Mouse (Mus musculus): Measurements from ENCODE around the gene Wdr77. TPM values are rescaled to one million over a fixed set of nuclear protein-coding genes. Genes with fewer than 3 reads are reported as not detected.
"Not testable (repeated sequence)": the region's sequence is repeated elsewhere in the genome, so short reads cannot be mapped to it uniquely, and the experiment has no call there.

Gene Wdr77
- polyA plus RNA-seq, 1 experiment from 2014 or later: 165 TPM

- no peak overlapping the region for H3K4me3 ChIP-seq (ENCODE audit: low read depth, low read length)
- H3K4me1 ChIP-seq (ENCODE audit: insufficient read depth): no peaks in the 10 kb centered on the region; the same call in 1 of the 2 replicates
- no peak overlapping the region for H3K27ac ChIP-seq (ENCODE audit: low read depth)
- no peaks in the 10 kb centered on the region for H3K27me3 ChIP-seq (ENCODE audit: insufficient read depth, low read length)
- H3K4me2 ChIP-seq: peak overlapping the region; percentile 44
- 19% methylated on average over 17 of the region's 17 CpGs for WGBS
- peak; percentile 75 for DNase-seq
- no peaks in the 10 kb centered on the region for H3K36me3 ChIP-seq (ENCODE audit: insufficient read depth)
- H3K9me3 ChIP-seq (ENCODE audit: low read depth, low read length): no peaks in the 10 kb centered on the region
- TF ChIP-seq CTCF (IDR thresholded peaks at IDR 0.05; ENCODE audit: low read depth): no peak
- peak; percentile 98 for ATAC-seq (ENCODE audit: insufficient read depth)
- H3K9ac ChIP-seq: no peak overlapping the region
Observed at GRCm38 (mm10) chr3:106001416-106002370, 42.5 kb downstream of the Wdr77 start.

- not testable (repeated sequence) for H3K27me3 ChIP-seq (ENCODE audit: insufficient read depth, low read length); H3K9me3 ChIP-seq (ENCODE audit: low read depth, low read length); ATAC-seq (ENCODE audit: insufficient read depth); H3K4me1 ChIP-seq (ENCODE audit: insufficient read depth); H3K9ac ChIP-seq; H3K36me3 ChIP-seq (ENCODE audit: insufficient read depth); DNase-seq; H3K4me3 ChIP-seq (ENCODE audit: low read depth, low read length); H3K4me2 ChIP-seq; H3K27ac ChIP-seq (ENCODE audit: low read depth)
- WGBS: 47% methylated on average over 10 of the region's 10 CpGs
Observed at GRCm38 (mm10) chr3:106003360-106003759, 44.2 kb downstream of the Wdr77 start.

DNA sequence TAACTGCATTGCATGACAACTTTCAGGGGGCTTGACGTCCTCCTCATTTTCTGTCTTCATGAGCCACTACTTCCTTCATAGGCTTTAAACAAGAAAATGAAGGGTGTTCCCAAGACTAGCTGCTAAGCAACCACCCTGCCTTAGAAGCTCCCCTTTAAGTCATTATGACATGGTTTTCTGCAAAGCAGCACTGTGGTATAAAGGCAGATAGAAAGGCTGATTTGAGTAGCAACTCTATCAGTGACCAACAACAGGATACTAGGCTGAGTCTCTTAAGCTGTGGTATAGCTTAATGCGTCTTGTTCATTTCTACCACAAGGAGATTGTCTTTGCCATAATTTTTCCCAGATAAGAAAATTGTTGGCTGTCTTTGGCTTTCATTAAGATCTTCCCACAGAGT lies 55.4 kb downstream of the Wdr77 start, which contains the start of gene Pifo:
Pifo (minus strand) TSS at position 101 of the 400 bp plus-strand sequence.
- Histone ChIP-seq H3K27me3 (ENCODE audit: insufficient read depth, low read length) (no peaks in the 10 kb centered on the region), H3K9ac (no peak within 1 kb of the TSS), H3K4me3 (ENCODE audit: low read depth, low read length) (no peak within 1 kb of the TSS), H3K27ac (ENCODE audit: low read depth) (no peak within 1 kb of the TSS), H3K9me3 (ENCODE audit: low read depth, low read length) (no peaks in the 10 kb centered on the region), H3K36me3 (ENCODE audit: insufficient read depth) (no peaks in the 10 kb centered on the region), H3K4me2 (no peak within 1 kb of the TSS), H3K4me1 (ENCODE audit: insufficient read depth) (no peaks in the 10 kb centered on the region)
- ATAC-seq (ENCODE audit: insufficient read depth): no peak
- WGBS: 85% methylated on average over 2 of the region's 2 CpGs
- DNase-seq: no peak
- TF ChIP-seq CTCF (IDR thresholded peaks at IDR 0.05; ENCODE audit: low read depth): no peak

Other genes starting within 250 kb of the Wdr77 start
- 94.3 and 95.5 TPM in 2 replicates for gene Rap1a, start 158.0 kb upstream of the Wdr77 start, polyA plus RNA-seq (2014; fragmentation: Nextera tagmentation; extraction: Ambion mirVana)
- 0.18 and 0.30 TPM in 2 replicates for gene Adora3, start 88.5 kb upstream of the Wdr77 start, polyA plus RNA-seq (2014; fragmentation: Nextera tagmentation; extraction: Ambion mirVana)
- gene Tmigd3, start 88.5 kb upstream of the Wdr77 start, polyA plus RNA-seq (2014; fragmentation: Nextera tagmentation; extraction: Ambion mirVana): 0.22 and 0.32 TPM in 2 replicates
- 0.75 and 0.83 TPM in 2 replicates for gene I830077J02Rik, start 26.7 kb upstream of the Wdr77 start, polyA plus RNA-seq (2014; fragmentation: Nextera tagmentation; extraction: Ambion mirVana)
- gene Atp5f1, start 730 bp downstream of the Wdr77 start, polyA plus RNA-seq (2014; fragmentation: Nextera tagmentation; extraction: Ambion mirVana): 449 and 462 TPM in 2 replicates
- 1.9 and 2.4 TPM in 2 replicates for gene Ovgp1, start 14.3 kb downstream of the Wdr77 start, polyA plus RNA-seq (2014; fragmentation: Nextera tagmentation; extraction: Ambion mirVana)
- 0.34 and 0.35 TPM in 2 replicates for gene Pifo, start 55.3 kb downstream of the Wdr77 start, polyA plus RNA-seq (2014; fragmentation: Nextera tagmentation; extraction: Ambion mirVana)
- not detected in 2 replicates for gene Chil5, start 73.4 kb downstream of the Wdr77 start, polyA plus RNA-seq (2014; fragmentation: Nextera tagmentation; extraction: Ambion mirVana)
- gene Chia1, start 153.9 kb downstream of the Wdr77 start, polyA plus RNA-seq (2014; fragmentation: Nextera tagmentation; extraction: Ambion mirVana): 0.13 and 0.15 TPM in 2 replicates
- gene Chil3, start 208.2 kb downstream of the Wdr77 start, polyA plus RNA-seq (2014; fragmentation: Nextera tagmentation; extraction: Ambion mirVana): 0.81 TPM in 1 of 2 replicates, not detected in the other